Mouse (Mus musculus) mature B cell (primary cell): ENCODE results near the gene Alpi.

Source experiments
- in situ Hi-C: fragments of 300-500 bp; cut with MboI; formaldehyde crosslinking; loops from 2 replicates; pipeline ENCODE4 v1.14.3; 2019

The Alpi gene

GRCm38 (mm10) chr1:87059042-87059665, 42.3 kb downstream of the Alpi start:
- in situ Hi-C loops: no loop called here

GRCm38 (mm10) chr1:87057075-87057474, 44.3 kb downstream of the Alpi start:
- in situ Hi-C loops: no loop called here

GRCm38 (mm10) chr1:87051369-87051768, 50.0 kb downstream of the Alpi start:
- in situ Hi-C loops: no loop called here

DNA sequence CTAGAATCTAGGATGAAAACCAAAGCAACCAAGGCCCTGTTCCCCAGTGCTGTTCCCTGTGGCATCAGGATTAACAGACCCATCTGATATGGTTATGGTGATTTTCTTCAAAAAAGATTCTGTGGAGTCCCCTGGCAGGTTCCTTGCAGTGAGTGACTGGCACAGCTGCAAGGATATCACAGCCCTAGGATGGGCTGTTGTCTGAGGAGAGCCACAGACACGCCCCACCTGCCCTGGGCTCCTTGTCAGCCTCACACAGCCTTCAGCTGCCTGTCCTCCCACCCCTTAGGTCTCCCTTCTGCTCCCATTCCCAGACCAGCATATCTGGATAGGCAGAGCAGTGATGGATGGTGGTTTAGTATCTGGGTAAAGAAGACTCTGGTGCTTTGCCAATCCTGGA, 50.7 kb downstream of the Alpi start:
- in situ Hi-C loops: no loop called here

DNA sequence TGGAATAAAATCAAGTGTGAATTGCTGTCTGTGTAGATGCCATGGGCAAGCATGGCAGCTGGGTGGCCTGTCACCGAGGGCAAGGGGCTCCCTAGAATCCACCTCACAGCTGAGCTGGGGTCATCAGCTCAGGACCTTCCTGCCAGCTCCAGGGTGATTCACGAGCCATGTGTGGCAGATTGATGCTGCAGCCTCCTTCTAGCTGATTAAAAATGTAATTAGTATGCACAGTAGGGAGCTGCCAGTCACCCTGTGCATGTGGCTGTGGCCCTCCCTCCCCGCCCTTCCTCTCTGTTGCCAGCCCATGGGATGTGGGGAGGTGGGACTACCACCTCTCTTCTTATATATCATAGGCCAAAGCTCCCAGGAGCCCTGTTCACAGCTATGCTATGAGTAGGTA, 51.3 kb downstream of the Alpi start:
- in situ Hi-C loops: no loop called here
